In the genomic region with DNA sequence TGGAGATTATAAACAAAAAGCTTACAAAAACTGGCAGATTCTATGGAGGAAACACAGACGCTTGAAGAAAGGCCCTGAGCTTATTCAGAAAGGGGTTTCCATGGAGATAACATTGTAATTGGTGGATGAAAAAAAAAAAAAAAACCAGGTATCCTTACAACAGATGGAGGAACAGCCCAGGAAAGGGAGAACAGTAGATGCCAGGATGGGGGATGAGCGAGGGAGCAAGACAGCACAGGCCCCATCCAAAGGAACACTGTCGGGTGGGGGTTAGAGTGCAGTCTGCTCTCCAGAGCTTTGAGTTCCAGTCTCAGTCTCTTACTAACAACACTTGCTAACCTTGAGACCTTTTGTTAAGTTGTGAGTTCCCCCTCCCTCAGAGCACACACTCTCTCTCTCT, we compare ENCODE assay signal across 27 mouse cellular contexts. TPM values are rescaled to one million over a fixed set of nuclear protein-coding genes. Genes with fewer than 3 reads are reported as not detected.
"Had no signal": no experiment of that assay in that cellular context is flagged by ENCODE, and none has a peak within 500 bp of the region (broad histone marks: within the 10 kb centered on the region; RNA-seq: fewer than 3 reads in every experiment).

No protein-coding gene starts in this region.

- H3K36me3 ChIP-seq: lung, embryonic 15.5 days; midbrain, embryonic 13.5 days; midbrain, embryonic 15.5 days; neural tube, embryonic 13.5 days; neural tube, embryonic 15.5 days had no signal

- H3K4me2 ChIP-seq: lung, embryonic 15.5 days; midbrain, embryonic 11.5 days; midbrain, embryonic 13.5 days; midbrain, embryonic 15.5 days; neural tube, embryonic 13.5 days; neural tube, embryonic 15.5 days had no signal

- DNase-seq: lung, adult 2 months; lung, postnatal 14 days; lung, postnatal 36 days; retina, postnatal 1 day; right cerebral cortex, adult 18-20 months; right cerebral cortex, postnatal 25 days; right cerebral cortex, postnatal 4 days; spleen, adult 18-20 months; thymus, adult 18-20 months; thymus, postnatal 14 days; thymus, postnatal 36 days had no signal

- H3K27me3 ChIP-seq: neural tube, embryonic 15.5 days had no signal

- ATAC-seq: lung, postnatal 0 days; midbrain, embryonic 13.5 days; midbrain, embryonic 15.5 days had no signal

- H3K9ac ChIP-seq: lung, embryonic 15.5 days; midbrain, embryonic 13.5 days; midbrain, embryonic 15.5 days; neural tube, embryonic 13.5 days; neural tube, embryonic 15.5 days had no signal

- H3K4me1 ChIP-seq: megakaryocyte, embryonic 14.5 days; midbrain, embryonic 13.5 days; midbrain, embryonic 15.5 days; neural tube, embryonic 13.5 days; neural tube, embryonic 15.5 days had no signal

- H3K27ac ChIP-seq: lung, embryonic 15.5 days; macrophage; midbrain, embryonic 13.5 days; midbrain, embryonic 15.5 days; neural tube, embryonic 13.5 days; neural tube, embryonic 15.5 days had no signal

- H3K4me3 ChIP-seq: lung, embryonic 15.5 days; megakaryocyte, embryonic 14.5 days; midbrain, embryonic 13.5 days; midbrain, embryonic 15.5 days; neural tube, embryonic 13.5 days; neural tube, embryonic 15.5 days had no signal

- H3K9me3 ChIP-seq: lung, embryonic 15.5 days; megakaryocyte, embryonic 14.5 days; midbrain, embryonic 13.5 days; midbrain, embryonic 15.5 days; neural tube, embryonic 15.5 days had no signal

RNA-seq across cellular contexts. Expression of gene Gsx2, which starts 31.1 kb away (rescaled TPM):
- total RNA-seq: megakaryocyte progenitor cell, adult 5-6 weeks; midbrain, postnatal 0 days; monocyte, adult 5-6 weeks had no signal
- polyA plus RNA-seq: lung, adult 2 months; lung, embryonic 15.5 days; lung, postnatal 0 days; macrophage; small intestine, adult 2 months; stomach, embryonic 14.5 days; stomach, embryonic 16.5 days; thymus, postnatal 0 days had no signal

RNA-seq across cellular contexts. Expression of gene Pdgfra, which starts 45.6 kb away (rescaled TPM):
- total RNA-seq: monocyte, adult 5-6 weeks had no signal
- polyA plus RNA-seq: macrophage had no signal
